Mouse (Mus musculus): ENCODE data around the gene Ripk3. TPM values are rescaled to one million over a fixed set of nuclear protein-coding genes. Genes with fewer than 3 reads are reported as not detected.

Ripk3 gene
- polyA plus RNA-seq, 1 experiment from 2014 or later, result 4.3 TPM

- H3K27ac ChIP-seq (replicated peaks), result 0 out of 2 replicates have a peak overlapping the region, but pooled peaks have one; percentile 53
- no peaks in the 10 kb centered on the region for H3K27me3 ChIP-seq
- 1% methylated on average over 31 of the region's 31 CpGs for WGBS
- 0 out of 2 replicates have a peak, but pooled peaks have one; percentile 1 for ATAC-seq (ENCODE audit: low read depth)
- peaks cover 40% of the 10 kb centered on the region for H3K4me1 ChIP-seq (replicated peaks)
- H3K9ac ChIP-seq, result peak overlapping the region; percentile 84
- H3K4me3 ChIP-seq, result peak overlapping the region; percentile 79
- peaks cover 34% of the 10 kb centered on the region for H3K36me3 ChIP-seq
- H3K4me2 ChIP-seq, result peak overlapping the region; percentile 99
- H3K9me3 ChIP-seq, result no peaks in the 10 kb centered on the region
Measured at GRCm38 (mm10) chr14:55745861-55746237, 42.8 kb downstream of the Ripk3 start.

- H3K4me2 ChIP-seq, result peak within 1 kb of the TSS; percentile 99
- H3K9me3 ChIP-seq, result no peaks in the 10 kb centered on the region
- H3K9ac ChIP-seq, result peak within 1 kb of the TSS; percentile 84
- H3K4me3 ChIP-seq, result peak within 1 kb of the TSS; percentile 79
- peaks cover 34% of the 10 kb centered on the region for H3K36me3 ChIP-seq
- no peaks in the 10 kb centered on the region for H3K27me3 ChIP-seq
- 2% methylated on average over 48 of the region's 48 CpGs for WGBS
- peak; percentile 85 for ATAC-seq (ENCODE audit: low read depth)
- peaks cover 40% of the 10 kb centered on the region for H3K4me1 ChIP-seq (replicated peaks)
- peak within 1 kb of the TSS; percentile 53; the same call in 1 of the 2 replicates for H3K27ac ChIP-seq (replicated peaks)
Measured at GRCm38 (mm10) chr14:55745180-55745860, 43.3 kb downstream of the Ripk3 start, which contains the start of the genes Dhrs1 and Nop9. Gene Dhrs1 (minus strand): TSS chr14:55745690. Gene Nop9 (plus strand): TSS chr14:55745693.

- H3K4me3 ChIP-seq, result no peak overlapping the region; the same call in 1 of the 2 replicates
- H3K4me1 ChIP-seq (replicated peaks), result peaks cover 40% of the 10 kb centered on the region
- no peaks in the 10 kb centered on the region for H3K27me3 ChIP-seq
- H3K27ac ChIP-seq (replicated peaks), result no peak overlapping the region
- H3K9ac ChIP-seq, result peak overlapping the region; percentile 47
- H3K4me2 ChIP-seq, result peak overlapping the region; percentile 99
- H3K9me3 ChIP-seq, result no peaks in the 10 kb centered on the region
- WGBS, result 22% methylated on average over 10 of the region's 10 CpGs
- peak; percentile 40 for ATAC-seq (ENCODE audit: low read depth)
- peaks cover 37% of the 10 kb centered on the region for H3K36me3 ChIP-seq
Measured at GRCm38 (mm10) chr14:55743711-55744110, 45.0 kb downstream of the Ripk3 start.

- no peak overlapping the region for H3K4me3 ChIP-seq
- H3K4me2 ChIP-seq, result no peak overlapping the region
- H3K27me3 ChIP-seq, result no peaks in the 10 kb centered on the region
- peaks cover 39% of the 10 kb centered on the region for H3K36me3 ChIP-seq
- no peak overlapping the region for H3K9ac ChIP-seq
- H3K9me3 ChIP-seq, result no peaks in the 10 kb centered on the region
- H3K4me1 ChIP-seq (replicated peaks), result no peaks in the 10 kb centered on the region
- no peak for ATAC-seq (ENCODE audit: low read depth)
- no peak overlapping the region for H3K27ac ChIP-seq (replicated peaks)
- 86% methylated on average over 9 of the region's 9 CpGs for WGBS
Measured at GRCm38 (mm10) chr14:55737086-55737687, 51.5 kb downstream of the Ripk3 start.

- no peak overlapping the region for H3K4me3 ChIP-seq
- ATAC-seq (ENCODE audit: low read depth), result no peak
- H3K9me3 ChIP-seq, result no peaks in the 10 kb centered on the region
- 87% methylated on average over 4 of the region's 4 CpGs for WGBS
- no peaks in the 10 kb centered on the region for H3K4me1 ChIP-seq (replicated peaks)
- peaks cover 30% of the 10 kb centered on the region for H3K36me3 ChIP-seq
- no peak overlapping the region for H3K9ac ChIP-seq
- no peaks in the 10 kb centered on the region for H3K27me3 ChIP-seq
- H3K4me2 ChIP-seq, result no peak overlapping the region
- no peak overlapping the region for H3K27ac ChIP-seq (replicated peaks)
Measured at GRCm38 (mm10) chr14:55735758-55736157, 52.9 kb downstream of the Ripk3 start.

GRCm38 (mm10) chr14:55735334-55735733, 53.3 kb downstream of the Ripk3 start:
- ATAC-seq (ENCODE audit: low read depth), result no peak
- 72% methylated on average over 3 of the region's 3 CpGs for WGBS
- no peaks in the 10 kb centered on the region for H3K27me3 ChIP-seq
- no peak overlapping the region for H3K4me2 ChIP-seq
- H3K9ac ChIP-seq, result no peak overlapping the region
- no peak overlapping the region for H3K27ac ChIP-seq (replicated peaks)
- no peaks in the 10 kb centered on the region for H3K9me3 ChIP-seq
- H3K36me3 ChIP-seq, result peaks cover 26% of the 10 kb centered on the region
- H3K4me1 ChIP-seq (replicated peaks), result no peaks in the 10 kb centered on the region
- no peak overlapping the region for H3K4me3 ChIP-seq

Other genes starting within 250 kb of the Ripk3 start
- 18.7 and 20.3 TPM in 2 replicates for gene Pck2, start 248.6 kb downstream of the Ripk3 start, polyA plus RNA-seq (2015; fragmentation: Nextera tagmentation; extraction: Ambion mirVana)
- 109 and 126 TPM in 2 replicates for gene Dcaf11, start 228.9 kb downstream of the Ripk3 start, polyA plus RNA-seq (2015; fragmentation: Nextera tagmentation; extraction: Ambion mirVana)
- gene A730061H03Rik, start 228.5 kb downstream of the Ripk3 start, polyA plus RNA-seq (2015; fragmentation: Nextera tagmentation; extraction: Ambion mirVana), result 0.59 TPM in 1 of 2 replicates, not detected in the other
- gene Fitm1, start 213.2 kb downstream of the Ripk3 start, polyA plus RNA-seq (2015; fragmentation: Nextera tagmentation; extraction: Ambion mirVana), result 1.0 and 3.2 TPM in 2 replicates
- gene Psme1, start 210.7 kb downstream of the Ripk3 start, polyA plus RNA-seq (2015; fragmentation: Nextera tagmentation; extraction: Ambion mirVana), result 167 and 179 TPM in 2 replicates
- gene Emc9, start 203.6 kb downstream of the Ripk3 start, polyA plus RNA-seq (2015; fragmentation: Nextera tagmentation; extraction: Ambion mirVana), result 20.4 and 24.5 TPM in 2 replicates
- gene Psme2, start 197.8 kb downstream of the Ripk3 start, polyA plus RNA-seq (2015; fragmentation: Nextera tagmentation; extraction: Ambion mirVana), result 178 and 199 TPM in 2 replicates
- gene Rnf31, start 197.2 kb downstream of the Ripk3 start, polyA plus RNA-seq (2015; fragmentation: Nextera tagmentation; extraction: Ambion mirVana), result 21.7 and 27.5 TPM in 2 replicates
- gene Irf9, start 185.3 kb downstream of the Ripk3 start, polyA plus RNA-seq (2015; fragmentation: Nextera tagmentation; extraction: Ambion mirVana), result 9.8 and 10.4 TPM in 2 replicates
- gene Rec8, start 170.8 kb downstream of the Ripk3 start, polyA plus RNA-seq (2015; fragmentation: Nextera tagmentation; extraction: Ambion mirVana), result 17.4 and 17.6 TPM in 2 replicates
- gene Ipo4, start 152.9 kb downstream of the Ripk3 start, polyA plus RNA-seq (2015; fragmentation: Nextera tagmentation; extraction: Ambion mirVana), result 81.6 and 84.5 TPM in 2 replicates
- gene Gm49378, start 151.0 kb downstream of the Ripk3 start, polyA plus RNA-seq (2015; fragmentation: Nextera tagmentation; extraction: Ambion mirVana), result 1.9 and 3.0 TPM in 2 replicates
- 60.0 and 61.2 TPM in 2 replicates for gene Tm9sf1, start 145.1 kb downstream of the Ripk3 start, polyA plus RNA-seq (2015; fragmentation: Nextera tagmentation; extraction: Ambion mirVana)
- 0.30 and 0.31 TPM in 2 replicates for gene Tssk4, start 138.7 kb downstream of the Ripk3 start, polyA plus RNA-seq (2015; fragmentation: Nextera tagmentation; extraction: Ambion mirVana)
- gene Mdp1, start 128.4 kb downstream of the Ripk3 start, polyA plus RNA-seq (2015; fragmentation: Nextera tagmentation; extraction: Ambion mirVana), result 68.6 and 70.4 TPM in 2 replicates
- 51.1 and 55.0 TPM in 2 replicates for gene Gmpr2, start 116.9 kb downstream of the Ripk3 start, polyA plus RNA-seq (2015; fragmentation: Nextera tagmentation; extraction: Ambion mirVana)
- gene Nedd8, start 116.7 kb downstream of the Ripk3 start, polyA plus RNA-seq (2015; fragmentation: Nextera tagmentation; extraction: Ambion mirVana), result 551 and 603 TPM in 2 replicates
- 26.3 and 26.9 TPM in 2 replicates for gene Tinf2, start 107.0 kb downstream of the Ripk3 start, polyA plus RNA-seq (2015; fragmentation: Nextera tagmentation; extraction: Ambion mirVana)
- 0.17 and 0.66 TPM in 2 replicates for gene Tgm1, start 74.9 kb downstream of the Ripk3 start, polyA plus RNA-seq (2015; fragmentation: Nextera tagmentation; extraction: Ambion mirVana)
- gene Rabggta, start 66.6 kb downstream of the Ripk3 start, polyA plus RNA-seq (2015; fragmentation: Nextera tagmentation; extraction: Ambion mirVana), result 50.6 and 53.2 TPM in 2 replicates
- gene Dhrs1, start 43.2 kb downstream of the Ripk3 start, polyA plus RNA-seq (2015; fragmentation: Nextera tagmentation; extraction: Ambion mirVana), result 90.0 and 95.0 TPM in 2 replicates
- 29.3 and 32.7 TPM in 2 replicates for gene Nop9, start 43.2 kb downstream of the Ripk3 start, polyA plus RNA-seq (2015; fragmentation: Nextera tagmentation; extraction: Ambion mirVana)
- 0.24 TPM in 1 of 2 replicates, not detected in the other for gene Cideb, start 30.4 kb downstream of the Ripk3 start, polyA plus RNA-seq (2015; fragmentation: Nextera tagmentation; extraction: Ambion mirVana)
- 0.29 and 0.33 TPM in 2 replicates for gene Ltb4r2, start 27.4 kb downstream of the Ripk3 start, polyA plus RNA-seq (2015; fragmentation: Nextera tagmentation; extraction: Ambion mirVana)
- 0.21 and 0.28 TPM in 2 replicates for gene Ltb4r1, start 22.9 kb downstream of the Ripk3 start, polyA plus RNA-seq (2015; fragmentation: Nextera tagmentation; extraction: Ambion mirVana)
- gene Adcy4, start 4.8 kb downstream of the Ripk3 start, polyA plus RNA-seq (2015; fragmentation: Nextera tagmentation; extraction: Ambion mirVana), result 4.4 and 5.7 TPM in 2 replicates
- 12.2 and 14.2 TPM in 2 replicates for gene Nfatc4, start 34.3 kb upstream of the Ripk3 start, polyA plus RNA-seq (2015; fragmentation: Nextera tagmentation; extraction: Ambion mirVana)
- gene Nynrin, start 65.1 kb upstream of the Ripk3 start, polyA plus RNA-seq (2015; fragmentation: Nextera tagmentation; extraction: Ambion mirVana), result 11.8 and 12.7 TPM in 2 replicates
- gene Cbln3, start 95.5 kb upstream of the Ripk3 start, polyA plus RNA-seq (2015; fragmentation: Nextera tagmentation; extraction: Ambion mirVana), result 0.19 and 0.25 TPM in 2 replicates
- gene Khnyn, start 96.1 kb upstream of the Ripk3 start, polyA plus RNA-seq (2015; fragmentation: Nextera tagmentation; extraction: Ambion mirVana), result 10.5 and 11.1 TPM in 2 replicates
- gene Sdr39u1, start 111.4 kb upstream of the Ripk3 start, polyA plus RNA-seq (2015; fragmentation: Nextera tagmentation; extraction: Ambion mirVana), result 105 and 109 TPM in 2 replicates
- 0.47 TPM in 1 of 2 replicates, not detected in the other for gene Cma1, start 155.8 kb upstream of the Ripk3 start, polyA plus RNA-seq (2015; fragmentation: Nextera tagmentation; extraction: Ambion mirVana)
- not detected in 2 replicates for gene Cma2, start 162.1 kb upstream of the Ripk3 start, polyA plus RNA-seq (2015; fragmentation: Nextera tagmentation; extraction: Ambion mirVana)
- gene Mcpt1, start 229.1 kb upstream of the Ripk3 start, polyA plus RNA-seq (2015; fragmentation: Nextera tagmentation; extraction: Ambion mirVana), result not detected in 2 replicates
- gene Mcpt9, start 241.6 kb upstream of the Ripk3 start, polyA plus RNA-seq (2015; fragmentation: Nextera tagmentation; extraction: Ambion mirVana), result not detected in 2 replicates

All from neural tube, embryonic 13.5 days (tissue).